Mouse (Mus musculus) liver, embryonic 11.5 days (tissue): ENCODE measurements around the gene Gp9. TPM values are rescaled to one million over a fixed set of nuclear protein-coding genes. Genes with fewer than 3 reads are reported as not detected.
A peak's percentile ranks its signal among the peaks of the same experiment; 100 is the strongest.

ENCODE experiments used
- ATAC-seq: fragments of 200-750 bp; cut with Nextera tagmentation; replicated peaks from 2 replicates; pipeline ENCODE4 v1.8.0; 2017; ENCODE audit warnings: moderate number of reproducible peaks, mild to moderate bottlenecking, moderate TSS enrichment, moderate library complexity; ENCODE audit not compliant: low FRiP score
- DNase-seq: peaks from one replicate; pipeline ENCODE4 v3.0.0-alpha.2; 2017; ENCODE audit warnings: low spot score
- H3K27ac ChIP-seq: fragments of 300-500 bp; sonication (generic); 2 replicates; pipeline ENCODE4 v1.5.1; 2014; ENCODE audit warnings: mild to moderate bottlenecking, low read depth, low read length, control low read depth
- H3K27me3 ChIP-seq: fragments of 300-500 bp; sonication (generic); replicated peaks from 2 replicates; pipeline ENCODE4 v1.6.1; 2014; ENCODE audit warnings: low read length, mixed read lengths; ENCODE audit not compliant: control insufficient read depth, insufficient read depth
- H3K36me3 ChIP-seq: fragments of 300-500 bp; sonication (generic); 2 replicates; pipeline ENCODE4 v1.6.1; 2014; ENCODE audit warnings: mild to moderate bottlenecking, low read length, moderate library complexity, mixed read lengths; ENCODE audit not compliant: control insufficient read depth, insufficient read depth
- H3K4me1 ChIP-seq: fragments of 300-500 bp; sonication (generic); replicated peaks from 2 replicates; pipeline ENCODE4 v1.6.1; 2014; ENCODE audit warnings: low read length, mixed read lengths; ENCODE audit not compliant: control insufficient read depth, insufficient read depth
- H3K4me2 ChIP-seq: fragments of 300-500 bp; sonication (generic); 2 replicates; pipeline ENCODE4 v1.6.1; 2014; ENCODE audit warnings: mild to moderate bottlenecking, control low read depth, moderate library complexity
- H3K4me3 ChIP-seq: fragments of 300-500 bp; sonication (generic); 2 replicates; pipeline ENCODE4 v1.5.1; 2014; ENCODE audit warnings: low read depth, low read length, control low read depth
- H3K9ac ChIP-seq: fragments of 300-500 bp; sonication (generic); 2 replicates; pipeline ENCODE4 v1.6.1; 2014; ENCODE audit warnings: low read depth, low read length, control low read depth
- H3K9me3 ChIP-seq: fragments of 300-500 bp; sonication (generic); 2 replicates; pipeline ENCODE4 v1.6.1; 2016; ENCODE audit warnings: low read length, inconsistent platforms, mixed read lengths; ENCODE audit not compliant: control insufficient read depth
- WGBS: fragments of 180-500 bp; shearing (Covaris S2); extraction: QIAGEN DNeasy Blood & Tissue Kit; methylation state at CpG from one replicate; pipeline ENCODE4 v1.1.7; 2014; 5-methylcytosine and 5-hydroxymethylcytosine counted together
- polyA plus RNA-seq: library from polyadenylated mRNA; unstranded; fragments of >200 nt; fragmentation: Nextera tagmentation; extraction: Ambion mirVana; gene quantifications from 2 replicates; pipeline ENCODE4 v1.2.1, GENCODE M21; 2014

Gp9 gene
- polyA plus RNA-seq, 1 experiment from 2014 or later, result 37.3 TPM

DNA sequence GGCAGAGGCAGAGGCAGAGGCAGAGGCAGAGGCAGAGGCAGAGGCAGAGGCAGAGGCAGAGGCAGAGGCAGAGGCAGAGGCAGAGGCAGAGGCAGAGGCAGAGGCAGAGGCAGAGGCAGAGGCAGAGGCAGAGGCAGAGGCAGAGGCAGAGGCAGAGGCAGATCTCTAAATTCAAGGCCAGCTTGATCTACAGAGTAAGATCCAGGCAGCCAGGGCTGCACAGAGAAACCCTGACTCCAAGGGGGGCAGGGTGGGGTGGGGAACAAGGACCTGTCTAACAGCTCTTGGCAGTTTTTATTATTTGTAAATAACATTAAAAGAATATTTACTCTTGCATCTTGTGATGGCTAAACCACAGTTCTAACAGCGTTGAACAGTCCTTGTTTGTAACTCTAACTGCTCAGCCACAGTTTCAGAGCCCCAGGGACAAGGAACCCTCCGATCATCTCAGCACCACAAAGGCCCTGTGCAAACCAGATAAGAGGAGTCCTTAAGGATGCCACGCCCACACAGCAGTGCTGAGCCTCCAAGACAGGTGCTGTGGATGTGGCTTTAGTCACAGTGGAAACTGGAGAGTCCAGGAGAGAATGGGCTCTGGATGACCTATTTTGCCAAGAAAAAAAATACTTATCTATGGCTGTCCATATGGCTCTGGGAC is 2.2 kb upstream of the Gp9 start:
- peak overlapping the region; percentile 45; the same call in 1 of the 2 replicates for H3K9ac ChIP-seq
- WGBS, result 35% methylated on average over 3 of the region's 3 CpGs
- no peaks in the 10 kb centered on the region for H3K36me3 ChIP-seq
- peak overlapping the region; percentile 94 for H3K27ac ChIP-seq
- H3K4me1 ChIP-seq, result peaks cover 25% of the 10 kb centered on the region
- no peaks in the 10 kb centered on the region for H3K27me3 ChIP-seq
- ATAC-seq (peak; percentile 98), DNase-seq (no peak)
- H3K4me3 ChIP-seq, result 0 out of 2 replicates have a peak overlapping the region, but pooled peaks have one; percentile 14
- H3K4me2 ChIP-seq, result peak overlapping the region; percentile 51
- no peaks in the 10 kb centered on the region for H3K9me3 ChIP-seq

DNA sequence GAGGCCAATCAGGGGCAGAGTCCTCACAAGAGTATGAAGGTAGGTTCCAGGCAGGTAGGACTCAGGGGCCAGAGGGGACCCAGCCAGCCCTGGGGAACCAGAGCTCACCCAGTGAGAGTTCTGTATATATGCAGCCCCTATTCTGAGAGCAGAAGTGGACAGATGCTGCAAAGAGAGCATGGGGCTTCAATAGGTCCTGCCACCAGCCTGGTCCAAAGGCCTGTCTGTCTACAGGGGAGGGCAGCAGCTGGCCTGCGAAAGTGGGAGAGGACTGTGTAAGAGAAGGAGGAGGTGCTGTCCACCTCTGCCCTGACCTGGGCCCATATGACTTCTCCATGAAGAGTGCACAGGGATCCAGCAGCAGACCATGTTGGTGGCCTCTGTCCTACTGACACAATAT is 1.2 kb upstream of the Gp9 start:
- WGBS, result 75% methylated on average over 1 of the region's 1 CpGs
- Histone ChIP-seq H3K36me3 (no peaks in the 10 kb centered on the region), H3K9ac (peak overlapping the region; percentile 45), H3K4me1 (peaks cover 25% of the 10 kb centered on the region), H3K27me3 (no peaks in the 10 kb centered on the region), H3K4me3 (peak overlapping the region; percentile 14; the same call in 1 of the 2 replicates), H3K4me2 (peak overlapping the region; percentile 51), H3K27ac (peak overlapping the region; percentile 94), H3K9me3 (no peaks in the 10 kb centered on the region)
- ATAC-seq, result no peak; the same call in 1 of the 2 replicates
- no peak for DNase-seq

DNA sequence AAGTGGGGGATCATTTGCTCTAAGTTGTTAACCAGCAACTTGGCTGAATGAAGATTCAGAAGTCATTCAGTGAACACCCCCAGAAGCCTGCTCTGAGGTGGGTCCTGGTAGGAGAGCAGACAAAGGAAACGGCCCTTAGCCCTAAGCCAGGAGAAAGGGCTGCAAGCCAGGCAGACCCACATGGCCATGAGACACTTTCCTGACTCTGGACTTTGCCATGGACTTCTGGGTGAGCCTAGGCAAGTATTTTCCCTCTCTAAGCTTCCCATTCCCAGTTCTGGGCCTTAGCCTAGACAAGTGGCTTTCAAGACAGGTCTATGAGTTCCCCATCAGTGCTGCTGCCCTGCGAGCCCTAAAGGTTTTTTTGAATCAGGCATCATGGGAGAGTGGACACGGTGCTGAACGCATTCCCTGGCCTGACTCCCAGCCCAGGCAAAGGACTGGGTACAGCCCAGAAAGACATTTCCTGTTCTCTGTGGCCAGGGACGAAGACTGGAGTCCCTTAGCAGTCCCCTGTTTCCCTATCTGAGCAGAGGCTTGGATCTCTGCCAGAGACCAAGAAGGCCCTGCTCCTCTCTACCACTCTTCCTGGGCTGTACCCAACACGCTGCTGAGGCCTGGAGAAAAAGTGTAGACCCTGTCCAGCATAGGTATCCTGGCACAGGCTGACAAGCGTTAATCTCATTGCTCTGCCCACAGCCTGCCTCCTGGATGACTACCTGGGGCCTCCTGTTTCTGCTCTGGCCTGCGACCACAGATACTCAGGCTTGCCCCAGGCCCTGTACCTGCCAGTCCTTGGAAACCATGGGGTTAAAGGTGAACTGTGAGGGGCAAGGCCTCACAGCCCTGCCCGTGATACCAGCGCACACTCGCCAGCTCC is 662 bp downstream of the Gp9 start:
- Histone ChIP-seq H3K36me3 (no peaks in the 10 kb centered on the region), H3K27ac (peak overlapping the region; percentile 60), H3K4me2 (peak overlapping the region; percentile 32), H3K4me1 (peaks cover 25% of the 10 kb centered on the region), H3K9ac (peak overlapping the region; percentile 46), H3K4me3 (peak overlapping the region; percentile 18; the same call in 1 of the 2 replicates), H3K27me3 (no peaks in the 10 kb centered on the region), H3K9me3 (no peaks in the 10 kb centered on the region)
- 64% methylated on average over 11 of the region's 11 CpGs for WGBS
- ATAC-seq (no peak), DNase-seq (no peak)

DNA sequence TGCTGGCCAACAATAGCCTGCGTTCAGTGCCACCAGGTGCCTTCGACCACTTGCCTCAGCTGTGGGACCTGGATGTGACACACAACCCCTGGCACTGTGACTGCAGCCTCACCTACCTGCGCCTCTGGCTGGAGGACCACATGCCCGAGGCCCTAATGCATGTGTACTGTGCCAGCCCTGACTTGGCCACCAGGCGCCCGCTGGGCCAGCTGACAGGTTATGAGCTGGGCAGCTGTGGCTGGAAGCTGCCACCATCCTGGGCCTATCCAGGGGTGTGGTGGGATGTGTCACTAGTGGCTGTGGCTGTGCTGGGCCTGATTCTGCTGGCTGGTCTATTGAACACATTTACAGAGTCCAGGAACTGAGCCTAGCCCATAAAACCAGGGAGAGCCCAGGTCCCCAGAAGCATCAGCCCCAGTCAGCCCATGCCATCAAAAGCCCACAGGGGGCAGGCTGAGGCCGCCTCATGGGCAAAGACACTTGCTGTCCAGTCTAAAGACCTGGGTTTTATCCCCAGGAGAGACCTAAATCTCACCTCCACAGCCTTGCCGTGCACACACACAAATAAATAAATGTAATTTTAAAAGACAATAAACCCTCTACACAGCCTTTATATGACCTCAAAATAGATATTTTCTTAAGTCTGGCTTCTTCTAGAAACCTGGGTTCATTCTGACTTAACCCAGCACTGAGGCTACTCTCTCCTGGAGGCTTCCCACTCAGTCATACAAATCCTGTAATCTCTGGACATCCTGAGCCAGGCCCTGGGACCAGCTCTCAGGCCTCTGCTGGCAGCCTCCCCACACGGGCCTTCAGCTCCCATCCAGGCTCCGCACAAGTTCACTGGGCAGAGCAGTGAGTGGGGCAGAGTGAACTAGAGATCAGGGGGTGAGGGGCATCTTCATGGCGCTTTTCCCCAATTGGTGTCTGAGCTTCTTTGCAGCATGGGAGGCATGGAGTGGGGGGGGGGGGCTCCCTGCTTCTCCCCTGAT is 1.6 kb downstream of the Gp9 start:
- H3K36me3 ChIP-seq, result no peaks in the 10 kb centered on the region
- H3K27ac ChIP-seq, result no peak overlapping the region; the same call in 1 of the 2 replicates
- 86% methylated on average over 11 of the region's 11 CpGs for WGBS
- no peak for ATAC-seq
- no peaks in the 10 kb centered on the region for H3K9me3 ChIP-seq
- H3K27me3 ChIP-seq, result no peaks in the 10 kb centered on the region
- H3K4me2 ChIP-seq, result peak overlapping the region; percentile 26; the same call in 1 of the 2 replicates
- no peak for DNase-seq
- H3K4me1 ChIP-seq, result peaks cover 25% of the 10 kb centered on the region
- H3K4me3 ChIP-seq, result no peak overlapping the region; the same call in 1 of the 2 replicates
- peak overlapping the region; percentile 46; the same call in 1 of the 2 replicates for H3K9ac ChIP-seq

DNA sequence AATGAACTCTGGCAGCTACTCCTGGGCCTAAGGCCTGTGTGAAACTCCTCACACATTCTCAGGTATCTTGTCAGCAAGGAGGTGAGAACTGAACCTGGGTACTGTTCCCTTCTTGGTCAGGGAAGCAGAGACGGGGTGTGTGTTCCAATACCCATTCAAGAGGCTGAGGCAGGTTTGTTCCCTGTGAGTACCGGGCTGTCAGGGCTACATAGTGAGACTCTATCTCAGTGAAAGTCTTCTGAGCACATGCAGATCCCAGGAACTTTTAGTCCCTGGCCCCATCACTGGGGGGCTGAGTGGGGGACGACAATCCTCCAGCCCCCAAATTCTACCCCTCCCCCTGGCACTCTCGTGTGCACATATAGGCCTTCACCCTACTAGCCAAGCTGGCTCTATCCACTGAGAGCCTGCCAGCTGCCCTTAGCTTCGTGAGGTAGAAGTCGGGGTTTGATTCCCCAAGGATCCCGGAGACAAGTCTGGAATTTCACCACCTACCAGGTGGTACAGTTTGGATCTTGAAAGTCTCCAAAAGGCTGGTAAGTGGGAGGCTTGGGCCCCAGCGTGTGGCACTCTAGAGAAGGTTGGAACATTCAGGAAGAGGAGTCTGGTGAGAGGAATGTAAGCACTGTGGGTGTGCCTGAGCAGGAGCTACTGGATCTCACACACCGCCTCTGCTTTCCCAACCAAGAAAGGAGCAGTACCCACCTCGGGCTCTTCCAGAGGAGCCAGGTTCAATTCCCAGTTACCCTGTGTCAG is 2.9 kb downstream of the Gp9 start:
- no peak overlapping the region for H3K27ac ChIP-seq
- peaks cover 25% of the 10 kb centered on the region for H3K4me1 ChIP-seq
- no peak overlapping the region for H3K4me2 ChIP-seq
- H3K36me3 ChIP-seq, result no peaks in the 10 kb centered on the region
- no peaks in the 10 kb centered on the region for H3K27me3 ChIP-seq
- H3K9ac ChIP-seq, result no peak overlapping the region
- no peaks in the 10 kb centered on the region for H3K9me3 ChIP-seq
- 86% methylated on average over 10 of the region's 10 CpGs for WGBS
- no peak for ATAC-seq
- no peak overlapping the region for H3K4me3 ChIP-seq
- no peak for DNase-seq

DNA sequence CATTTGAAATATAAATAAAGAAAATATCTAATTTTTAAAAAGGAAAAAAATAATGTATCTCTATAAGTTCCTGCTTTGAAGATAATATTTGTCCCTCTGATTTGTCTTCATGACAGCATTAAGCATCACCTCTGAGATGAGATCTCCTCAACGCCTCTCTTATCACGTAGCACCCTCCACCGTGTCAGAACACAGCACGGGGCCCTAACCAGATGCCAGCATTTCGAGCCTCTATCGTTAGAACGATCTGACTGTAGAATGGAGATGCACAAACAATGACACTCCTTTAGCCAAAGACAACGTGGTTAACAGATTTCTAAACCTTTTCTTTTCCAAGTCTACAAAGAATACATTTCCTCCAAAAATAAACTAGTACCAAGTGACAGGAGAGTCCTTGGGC is 6.2 kb downstream of the Gp9 start:
- DNase-seq (no peak), ATAC-seq (no peak)
- WGBS, result 60% methylated on average over 8 of the region's 8 CpGs
- Histone ChIP-seq H3K27me3 (no peaks in the 10 kb centered on the region), H3K36me3 (no peaks in the 10 kb centered on the region), H3K4me2 (no peak overlapping the region), H3K9me3 (no peaks in the 10 kb centered on the region), H3K9ac (no peak overlapping the region), H3K4me3 (no peak overlapping the region), H3K4me1 (peaks cover 8% of the 10 kb centered on the region; the same call in 1 of the 2 replicates), H3K27ac (no peak overlapping the region)

DNA sequence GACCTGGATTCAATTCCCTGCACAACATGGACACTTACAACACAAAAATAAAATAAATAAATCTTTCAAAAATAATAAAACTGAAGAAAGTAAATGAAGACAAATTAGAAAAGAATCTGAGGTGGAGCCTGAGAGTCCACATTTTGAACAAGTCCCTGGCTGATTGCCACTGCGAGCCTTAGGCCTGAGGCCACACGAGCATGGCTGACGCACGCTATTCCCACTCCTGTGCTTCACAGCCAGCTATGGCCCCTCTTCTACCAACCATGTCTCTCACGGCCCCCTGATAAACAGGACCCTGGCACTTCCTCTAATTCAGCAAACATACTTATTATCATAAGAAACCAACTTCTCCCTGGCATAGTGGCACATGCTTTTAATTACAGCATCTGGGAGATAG is 8.7 kb downstream of the Gp9 start:
- no peak for DNase-seq
- Histone ChIP-seq H3K4me1 (peaks cover 34% of the 10 kb centered on the region), H3K9me3 (no peaks in the 10 kb centered on the region), H3K27me3 (no peaks in the 10 kb centered on the region), H3K4me2 (no peak overlapping the region), H3K9ac (no peak overlapping the region), H3K36me3 (peaks cover 5% of the 10 kb centered on the region; the same call in 1 of the 2 replicates), H3K4me3 (no peak overlapping the region), H3K27ac (no peak overlapping the region)
- 83% methylated on average over 5 of the region's 5 CpGs for WGBS
- no peak for ATAC-seq
